Mouse (Mus musculus): ENCODE results near the gene Spata1. TPM values are rescaled to one million over a fixed set of nuclear protein-coding genes. Genes with fewer than 3 reads are reported as not detected.

The Spata1 gene
- polyA plus RNA-seq, 1 experiment: 0.89 TPM

- Histone ChIP-seq H3K27ac (ENCODE audit: insufficient read depth, low read depth, low read length) (no peak overlapping the region), H3K36me3 (ENCODE audit: control insufficient read depth, insufficient read depth, low read length) (no peaks in the 10 kb centered on the region), H3K4me3 (ENCODE audit: insufficient read depth, low read depth, low read length) (no peak overlapping the region), H3K4me1 (ENCODE audit: control insufficient read depth, insufficient read depth, low read length) (no peaks in the 10 kb centered on the region), H3K27me3 (replicated peaks; ENCODE audit: control insufficient read depth, insufficient read depth, low read length) (no peaks in the 10 kb centered on the region)
- no peak for DNase-seq
- TF ChIP-seq CTCF (conservative IDR thresholded peaks at IDR 0.05; ENCODE audit: insufficient read depth, insufficient read length, low read depth, low read length) (no peak), POLR2A (IDR thresholded peaks at IDR 0.05; ENCODE audit: low read depth, low read length) (no peak)
- 50% methylated on average over 2 of the region's 2 CpGs for WGBS
Observed at GRCm38 (mm10) chr3:146469226-146469625, 30.3 kb downstream of the Spata1 start.

GRCm38 (mm10) chr3:146462939-146463338 lies 36.6 kb downstream of the Spata1 start:
- Histone ChIP-seq H3K27ac (ENCODE audit: insufficient read depth, low read depth, low read length) (no peak overlapping the region), H3K4me3 (ENCODE audit: insufficient read depth, low read depth, low read length) (no peak overlapping the region), H3K27me3 (replicated peaks; ENCODE audit: control insufficient read depth, insufficient read depth, low read length) (no peaks in the 10 kb centered on the region), H3K4me1 (ENCODE audit: control insufficient read depth, insufficient read depth, low read length) (no peaks in the 10 kb centered on the region), H3K36me3 (ENCODE audit: control insufficient read depth, insufficient read depth, low read length) (no peaks in the 10 kb centered on the region; the same call in 1 of the 2 replicates)
- no peak for DNase-seq
- no peak for TF ChIP-seq CTCF (conservative IDR thresholded peaks at IDR 0.05; ENCODE audit: insufficient read depth, insufficient read length, low read depth, low read length)
- TF ChIP-seq POLR2A (IDR thresholded peaks at IDR 0.05; ENCODE audit: low read depth, low read length): no peak
- WGBS: 58% methylated on average over 2 of the region's 2 CpGs

DNA sequence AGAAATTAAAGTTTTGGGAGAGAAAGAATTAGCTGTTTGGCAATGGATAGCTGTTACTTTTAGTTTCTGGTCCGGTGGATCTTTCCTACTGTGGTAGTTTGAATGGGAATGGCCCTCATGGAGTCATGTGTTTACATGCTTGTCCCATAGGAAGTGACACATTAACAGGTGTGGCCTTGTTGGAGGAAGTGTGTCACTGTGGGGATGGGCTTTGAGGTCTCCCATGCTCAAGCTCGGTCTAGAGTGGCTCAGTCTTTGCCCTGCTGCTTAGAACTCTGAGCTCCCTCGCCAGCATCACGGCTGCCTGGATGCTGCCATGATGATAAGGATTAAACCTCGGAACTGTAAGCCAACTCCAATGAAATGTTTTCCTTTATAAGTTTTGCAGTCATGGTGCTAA lies 48.2 kb downstream of the Spata1 start:
- Histone ChIP-seq H3K27me3 (replicated peaks; ENCODE audit: control insufficient read depth, insufficient read depth, low read length) (no peaks in the 10 kb centered on the region), H3K36me3 (ENCODE audit: control insufficient read depth, insufficient read depth, low read length) (no peaks in the 10 kb centered on the region; the same call in 1 of the 2 replicates), H3K27ac (ENCODE audit: insufficient read depth, low read depth, low read length) (no peak overlapping the region), H3K4me1 (ENCODE audit: control insufficient read depth, insufficient read depth, low read length) (peaks cover 14% of the 10 kb centered on the region; the same call in 1 of the 2 replicates), H3K4me3 (ENCODE audit: insufficient read depth, low read depth, low read length) (peak overlapping the region; percentile 24; the same call in 1 of the 2 replicates)
- DNase-seq: no peak
- 83% methylated on average over 5 of the region's 5 CpGs for WGBS
- TF ChIP-seq POLR2A (IDR thresholded peaks at IDR 0.05; ENCODE audit: low read depth, low read length): no peak
- TF ChIP-seq CTCF (conservative IDR thresholded peaks at IDR 0.05; ENCODE audit: insufficient read depth, insufficient read length, low read depth, low read length): no peak

DNA sequence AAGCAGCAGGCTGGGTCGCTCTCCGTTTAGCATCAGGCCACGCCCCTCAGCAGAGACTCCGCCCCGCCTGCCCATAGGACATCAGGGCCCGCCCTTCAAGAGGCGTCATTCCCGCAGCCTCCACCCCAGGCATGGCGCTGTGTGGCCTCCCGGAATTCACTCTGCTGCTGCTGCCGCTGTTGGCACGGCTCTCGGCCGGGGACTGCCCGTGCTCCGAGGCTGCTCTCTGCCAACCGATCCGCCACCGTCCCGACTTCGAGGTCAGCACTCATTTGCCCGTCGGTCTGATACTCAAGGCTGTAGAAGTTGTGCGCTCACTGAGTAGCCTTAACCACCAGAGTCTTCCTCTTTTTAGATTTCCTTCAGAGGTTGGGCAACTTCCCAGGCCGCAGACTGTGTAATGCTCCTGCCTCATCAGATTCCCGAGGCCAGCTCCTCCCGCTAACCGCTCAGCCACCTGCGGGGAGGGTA lies 49.1 kb downstream of the Spata1 start:
- peak; percentile 97 for DNase-seq
- 0 out of 2 replicates have a peak, but pooled peaks have one; percentile 16 for TF ChIP-seq CTCF (conservative IDR thresholded peaks at IDR 0.05; ENCODE audit: insufficient read depth, insufficient read length, low read depth, low read length)
- peak; percentile 98 for TF ChIP-seq POLR2A (IDR thresholded peaks at IDR 0.05; ENCODE audit: low read depth, low read length)
- peak overlapping the region; percentile 99 for H3K27ac ChIP-seq (ENCODE audit: insufficient read depth, low read depth, low read length)
- no peaks in the 10 kb centered on the region for H3K27me3 ChIP-seq (replicated peaks; ENCODE audit: control insufficient read depth, insufficient read depth, low read length)
- no peaks in the 10 kb centered on the region; the same call in none of the 2 replicates for H3K36me3 ChIP-seq (ENCODE audit: control insufficient read depth, insufficient read depth, low read length)
- H3K4me3 ChIP-seq (ENCODE audit: insufficient read depth, low read depth, low read length): peak overlapping the region; percentile 99
- H3K4me1 ChIP-seq (ENCODE audit: control insufficient read depth, insufficient read depth, low read length): peaks cover 14% of the 10 kb centered on the region; the same call in 1 of the 2 replicates
- under 1% methylated on average over 29 of the region's 29 CpGs for WGBS

DNA sequence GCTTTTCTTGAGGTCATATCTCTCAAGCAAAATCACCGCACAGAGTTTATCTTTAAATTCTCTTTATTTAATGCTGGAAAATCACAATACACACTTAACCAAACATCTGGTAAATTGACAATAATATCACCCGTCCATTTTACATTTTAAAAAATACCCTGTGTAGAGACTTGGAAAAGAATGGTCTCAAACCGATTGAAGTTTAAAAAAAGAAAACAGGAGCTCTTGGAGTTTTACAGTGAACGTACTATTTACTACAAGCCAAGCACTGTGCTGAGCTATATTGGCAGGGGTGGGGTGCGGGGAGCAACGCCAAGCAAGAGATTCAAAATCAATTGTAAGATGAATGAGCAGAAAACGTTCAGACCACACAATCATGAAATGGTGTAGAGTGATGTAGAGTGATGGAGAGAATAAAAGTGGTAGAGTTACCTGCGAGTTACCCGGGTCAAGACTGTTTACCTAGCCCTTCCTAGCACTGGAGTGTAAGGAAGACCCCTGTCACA lies 49.8 kb downstream of the Spata1 start, which contains the start of gene Ctbs:
Gene Ctbs (plus strand): TSS at position 51 of the 506 bp plus-strand sequence.
- Histone ChIP-seq H3K27ac (ENCODE audit: insufficient read depth, low read depth, low read length) (peak within 1 kb of the TSS; percentile 99), H3K4me1 (ENCODE audit: control insufficient read depth, insufficient read depth, low read length) (peaks cover 14% of the 10 kb centered on the region; the same call in 1 of the 2 replicates), H3K36me3 (ENCODE audit: control insufficient read depth, insufficient read depth, low read length) (no peaks in the 10 kb centered on the region; the same call in 1 of the 2 replicates), H3K27me3 (replicated peaks; ENCODE audit: control insufficient read depth, insufficient read depth, low read length) (no peaks in the 10 kb centered on the region), H3K4me3 (ENCODE audit: insufficient read depth, low read depth, low read length) (peak within 1 kb of the TSS; percentile 99)
- 32% methylated on average over 9 of the region's 9 CpGs for WGBS
- no peak for DNase-seq
- TF ChIP-seq CTCF (conservative IDR thresholded peaks at IDR 0.05; ENCODE audit: insufficient read depth, insufficient read length, low read depth, low read length): no peak
- TF ChIP-seq POLR2A (IDR thresholded peaks at IDR 0.05; ENCODE audit: low read depth, low read length): no peak

DNA sequence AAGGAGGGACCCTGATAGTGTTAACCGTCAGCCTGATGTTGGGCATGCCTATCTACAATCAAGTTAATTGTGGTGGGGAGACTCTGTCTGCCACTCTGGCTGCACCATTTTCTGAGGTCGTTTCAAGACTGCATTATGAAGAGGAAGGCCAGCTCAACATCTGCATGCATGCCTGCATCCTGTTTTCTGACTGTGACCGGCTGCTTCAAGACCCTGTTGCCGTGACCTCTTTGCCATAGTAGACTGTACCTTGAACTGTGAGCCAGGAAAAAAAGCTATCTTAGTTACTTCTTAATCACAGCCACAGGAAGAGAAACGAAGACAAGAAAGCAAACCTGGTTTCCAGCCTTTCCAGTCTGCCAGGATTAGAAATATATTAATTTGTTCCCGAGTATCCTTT lies 50.6 kb downstream of the Spata1 start:
- WGBS: 28% methylated on average over 6 of the region's 6 CpGs
- TF ChIP-seq POLR2A (IDR thresholded peaks at IDR 0.05; ENCODE audit: low read depth, low read length) (no peak), CTCF (conservative IDR thresholded peaks at IDR 0.05; ENCODE audit: insufficient read depth, insufficient read length, low read depth, low read length) (no peak)
- peaks cover 14% of the 10 kb centered on the region; the same call in 1 of the 2 replicates for H3K4me1 ChIP-seq (ENCODE audit: control insufficient read depth, insufficient read depth, low read length)
- peak overlapping the region; percentile 68 for H3K27ac ChIP-seq (ENCODE audit: insufficient read depth, low read depth, low read length)
- DNase-seq: peak; percentile 86
- no peaks in the 10 kb centered on the region for H3K27me3 ChIP-seq (replicated peaks; ENCODE audit: control insufficient read depth, insufficient read depth, low read length)
- H3K4me3 ChIP-seq (ENCODE audit: insufficient read depth, low read depth, low read length): no peak overlapping the region
- no peaks in the 10 kb centered on the region; the same call in 1 of the 2 replicates for H3K36me3 ChIP-seq (ENCODE audit: control insufficient read depth, insufficient read depth, low read length)

- Histone ChIP-seq H3K27me3 (replicated peaks; ENCODE audit: control insufficient read depth, insufficient read depth, low read length) (no peaks in the 10 kb centered on the region), H3K27ac (ENCODE audit: insufficient read depth, low read depth, low read length) (peak overlapping the region; percentile 68), H3K4me3 (ENCODE audit: insufficient read depth, low read depth, low read length) (no peak overlapping the region), H3K36me3 (ENCODE audit: control insufficient read depth, insufficient read depth, low read length) (no peaks in the 10 kb centered on the region; the same call in 1 of the 2 replicates), H3K4me1 (ENCODE audit: control insufficient read depth, insufficient read depth, low read length) (peaks cover 18% of the 10 kb centered on the region; the same call in 1 of the 2 replicates)
- TF ChIP-seq CTCF (conservative IDR thresholded peaks at IDR 0.05; ENCODE audit: insufficient read depth, insufficient read length, low read depth, low read length) (no peak), POLR2A (IDR thresholded peaks at IDR 0.05; ENCODE audit: low read depth, low read length) (no peak)
- WGBS: 91% methylated on average over 10 of the region's 10 CpGs
- no peak for DNase-seq
Observed at GRCm38 (mm10) chr3:146448372-146448771, 51.2 kb downstream of the Spata1 start.

Data from kidney, adult 2 months (tissue).